Mouse (Mus musculus) embryo, embryonic 10 days (tissue): ENCODE data around the gene Hip1.
A peak's percentile ranks its signal among the peaks of the same experiment; 100 is the strongest.

Source experiments
- DNase-seq: peaks from one replicate; pipeline ENCODE4 v3.0.0-alpha.2; 2015; ENCODE audit warnings: low spot score

The Hip1 gene

GRCm38 (mm10) chr5:135442430-135442829, 102.5 kb downstream of the Hip1 start:
- peak; percentile 9 for DNase-seq

- DNase-seq, result no peak
Measured at GRCm38 (mm10) chr5:135435039-135435438, 109.9 kb downstream of the Hip1 start.

GRCm38 (mm10) chr5:135433861-135434260, 111.1 kb downstream of the Hip1 start:
- DNase-seq, result no peak

GRCm38 (mm10) chr5:135431111-135431510, 113.8 kb downstream of the Hip1 start:
- DNase-seq, result no peak

- DNase-seq, result no peak
Measured at GRCm38 (mm10) chr5:135428786-135429185, 116.1 kb downstream of the Hip1 start.

GRCm38 (mm10) chr5:135410266-135410665, 134.7 kb downstream of the Hip1 start:
- no peak for DNase-seq

GRCm38 (mm10) chr5:135408114-135408513, 136.8 kb downstream of the Hip1 start:
- no peak for DNase-seq

- no peak for DNase-seq
Measured at GRCm38 (mm10) chr5:135405437-135405836, 139.5 kb downstream of the Hip1 start.

- DNase-seq, result peak; percentile 65
Measured at GRCm38 (mm10) chr5:135404623-135405022, 140.3 kb downstream of the Hip1 start.

GRCm38 (mm10) chr5:135400244-135400643, 144.7 kb downstream of the Hip1 start:
- peak; percentile 92 for DNase-seq

GRCm38 (mm10) chr5:135399382-135399781, 145.5 kb downstream of the Hip1 start:
- DNase-seq, result no peak

GRCm38 (mm10) chr5:135395826-135396225, 149.1 kb downstream of the Hip1 start:
- DNase-seq, result peak; percentile 64

GRCm38 (mm10) chr5:135394004-135394823, 150.7 kb downstream of the Hip1 start, which contains the start of gene Pom121:
Gene Pom121, minus strand, starts transcription at chr5:135394546.
- DNase-seq, result peak; percentile 93

GRCm38 (mm10) chr5:135383771-135384170, 161.1 kb downstream of the Hip1 start:
- no peak for DNase-seq

GRCm38 (mm10) chr5:135382746-135383145, 162.2 kb downstream of the Hip1 start:
- no peak for DNase-seq

GRCm38 (mm10) chr5:135381356-135381925, 163.5 kb downstream of the Hip1 start:
- no peak for DNase-seq

- DNase-seq, result no peak
Measured at GRCm38 (mm10) chr5:135380681-135381080, 164.2 kb downstream of the Hip1 start.

GRCm38 (mm10) chr5:135376341-135376740, 168.6 kb downstream of the Hip1 start:
- no peak for DNase-seq

GRCm38 (mm10) chr5:135375167-135375566, 169.8 kb downstream of the Hip1 start:
- no peak for DNase-seq

- DNase-seq, result no peak
Measured at GRCm38 (mm10) chr5:135373601-135374000, 171.3 kb downstream of the Hip1 start.

GRCm38 (mm10) chr5:135371195-135371594, 173.7 kb downstream of the Hip1 start:
- DNase-seq, result no peak

GRCm38 (mm10) chr5:135369787-135370654, 174.9 kb downstream of the Hip1 start, which contains the start of gene Nsun5:
Gene Nsun5, plus strand, starts transcription at chr5:135369953.
- DNase-seq, result peak; percentile 98
